Mouse (Mus musculus) erythroblast, adult 5-6 weeks (primary cell): ENCODE measurements around the gene Dlk1. TPM values are rescaled to one million over a fixed set of nuclear protein-coding genes. Genes with fewer than 3 reads are reported as not detected.

Experiments used
- ATAC-seq: replicated peaks from 2 replicates; pipeline ENCODE4 v1.8.0; 2016; ENCODE audit warnings: moderate number of reproducible peaks, mild to moderate bottlenecking, moderate TSS enrichment, inconsistent platforms; ENCODE audit not compliant: poor library complexity, low FRiP score, severe bottlenecking
- total RNA-seq, 2 experiments: library from RNA; stranded (forward) in 1 of 2; stranded (reverse) in 1 of 2; fragments of 150-400 nt in 1 of 2; fragments of 200-764, 138-1000 nt in 1 of 2; gene quantifications; 2 replicates each; pipeline versions ENCODE4 v1.2.3 to v1.2.4; 2015 to 2017; ENCODE audit warnings: low replicate concordance in 2 of 2

Gene Dlk1
- total RNA-seq (2015; ENCODE audit: low replicate concordance) (2.5 TPM in 1 of 2 replicates, not detected in the other), total RNA-seq (2017; ENCODE audit: low replicate concordance) (not detected in 2 replicates)

DNA sequence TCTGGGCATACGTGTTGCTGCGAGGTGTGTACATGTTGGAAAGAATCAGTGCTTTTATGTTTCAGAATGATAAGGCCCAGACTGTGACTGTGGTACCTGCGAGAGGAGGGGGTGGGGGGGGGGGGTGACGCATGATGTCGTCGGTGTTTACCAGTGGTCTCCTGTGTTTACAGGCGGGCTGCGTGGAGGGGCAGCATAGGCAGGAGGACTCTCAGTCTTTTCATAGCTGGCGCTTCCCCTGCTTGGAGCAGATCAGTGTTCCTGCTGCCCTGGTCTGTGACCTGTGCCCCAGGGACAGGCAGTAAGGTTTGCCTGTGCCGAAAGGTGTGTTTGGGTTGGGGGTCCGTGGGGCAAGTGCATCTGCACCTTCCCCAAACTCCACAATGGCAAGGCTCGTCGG is at the start of gene Dlk1:
Gene Dlk1 (plus strand): TSS at position 232 of the 400 bp plus-strand sequence.
- ATAC-seq: no peak

DNA sequence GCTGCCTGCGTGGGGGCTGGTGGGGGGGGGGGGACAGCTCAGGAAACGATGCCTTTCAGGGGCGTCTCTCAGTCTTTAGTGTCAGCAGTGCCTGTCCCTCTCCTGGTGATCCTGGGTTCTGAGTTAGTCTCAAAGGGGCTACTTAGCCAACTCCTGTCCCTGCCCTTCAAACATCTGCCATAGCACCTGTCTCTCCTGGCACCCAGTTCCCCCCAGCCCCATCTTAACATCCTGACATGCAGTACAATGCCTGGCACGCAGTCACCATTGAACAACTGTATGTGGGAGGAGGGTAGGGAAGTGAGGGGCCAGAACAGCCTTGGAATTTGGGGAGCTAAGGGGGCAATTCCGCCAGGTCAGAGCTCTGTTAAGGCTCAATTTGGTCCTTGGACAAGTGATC is 49.7 kb upstream of the Dlk1 start:
- no peak for ATAC-seq

DNA sequence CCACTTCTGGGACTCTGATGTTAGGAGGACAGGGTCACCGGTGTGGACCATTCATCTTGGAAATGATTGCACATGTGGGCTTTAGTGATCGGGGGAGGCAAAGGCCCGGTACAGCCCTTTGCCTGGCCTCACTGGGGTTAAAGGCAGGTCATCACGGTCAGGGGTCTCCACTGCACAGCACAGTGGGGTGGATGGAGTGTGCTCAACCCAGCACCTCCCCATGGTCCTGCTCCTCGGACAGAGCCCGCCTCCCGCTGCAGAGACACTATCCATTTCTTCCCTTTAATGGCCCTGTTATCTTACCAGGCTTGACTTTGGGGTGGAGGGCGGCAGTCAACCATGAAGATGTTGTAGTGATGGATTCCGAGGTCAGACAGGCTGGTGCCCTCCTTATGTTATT is 48.9 kb upstream of the Dlk1 start:
- no peak for ATAC-seq

DNA sequence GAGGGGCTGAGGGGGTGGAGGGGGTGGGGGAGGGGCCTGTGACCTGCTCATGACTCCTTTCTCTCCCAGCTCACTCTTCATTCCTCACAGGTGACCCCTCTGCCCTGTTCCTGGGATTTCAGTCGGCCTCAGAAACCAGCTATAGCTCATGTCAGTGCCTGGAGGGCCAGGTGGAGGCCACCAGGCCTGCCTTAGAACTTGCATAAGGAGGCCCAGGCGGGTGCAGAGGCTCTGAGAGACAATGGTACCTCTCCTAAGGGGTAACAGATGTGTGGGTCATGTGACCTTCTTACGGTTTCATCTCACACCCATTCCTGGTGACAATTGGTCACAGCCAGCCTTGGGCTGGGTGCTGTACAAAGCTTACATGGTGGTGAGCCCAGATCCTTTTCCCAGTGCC is 46.6 kb upstream of the Dlk1 start:
- no peak for ATAC-seq

DNA sequence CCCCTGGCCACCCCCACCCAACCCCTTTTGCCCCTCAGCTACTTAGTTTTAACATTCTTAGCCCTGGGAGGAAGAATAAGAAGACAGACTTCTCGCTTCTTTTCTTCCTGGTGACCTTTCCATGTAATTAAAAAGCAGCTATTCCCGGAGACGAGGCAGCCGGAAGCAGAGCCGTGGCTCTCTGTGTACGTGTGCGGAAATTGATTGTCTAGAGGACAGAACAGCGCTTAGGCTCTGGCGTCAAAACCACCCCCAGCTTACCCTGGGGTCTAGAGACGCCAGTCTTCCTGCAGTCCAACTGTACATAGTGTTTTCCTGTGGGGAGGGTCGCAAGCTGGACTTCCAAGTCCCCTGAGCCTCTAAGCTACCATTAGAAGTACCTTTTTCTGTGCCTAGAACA is 41.9 kb upstream of the Dlk1 start:
- no peak for ATAC-seq

DNA sequence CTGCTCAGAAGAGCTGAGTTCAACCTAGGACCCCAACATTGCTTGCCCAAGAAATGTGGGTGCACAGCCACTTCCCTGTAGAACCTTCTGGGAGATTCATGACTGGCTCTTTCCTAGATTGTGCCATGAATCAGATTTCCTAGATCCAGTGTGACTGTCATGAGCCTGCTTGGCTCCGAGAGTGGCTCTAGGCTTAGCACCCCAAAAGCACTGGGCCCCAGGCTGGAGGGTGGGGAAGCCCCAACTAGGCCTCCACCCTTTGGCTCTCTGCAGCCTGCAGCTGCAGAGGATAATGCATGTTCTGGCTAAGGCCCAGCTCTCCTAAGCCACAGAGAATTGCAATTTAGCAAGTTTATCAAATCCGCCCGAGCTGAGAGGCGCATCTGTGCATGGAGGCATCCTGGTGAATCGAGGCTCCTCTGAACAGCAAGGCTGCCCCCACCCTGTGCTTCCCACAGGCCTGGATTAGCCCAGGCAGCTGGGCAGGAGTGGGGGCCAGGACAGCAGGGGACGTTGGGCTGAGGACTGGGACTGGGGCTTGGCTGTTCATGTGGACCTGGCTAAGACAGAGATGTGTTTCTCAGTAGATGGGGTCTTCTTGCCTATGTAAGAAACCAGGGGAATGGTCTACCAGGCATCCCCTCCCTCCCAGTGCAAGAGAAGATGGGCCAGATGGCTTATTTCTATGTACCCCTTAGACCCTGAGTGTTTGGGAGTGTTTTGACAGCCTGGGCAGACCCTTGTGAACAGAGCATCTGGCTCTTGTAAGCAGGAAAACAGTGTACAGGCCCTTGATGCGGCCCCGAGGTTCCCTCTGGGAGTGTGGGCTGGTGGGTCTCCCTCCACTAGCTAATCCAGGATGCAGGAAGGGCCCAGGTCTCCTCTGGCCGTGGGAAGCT is 41.2 kb upstream of the Dlk1 start:
- ATAC-seq: no peak

DNA sequence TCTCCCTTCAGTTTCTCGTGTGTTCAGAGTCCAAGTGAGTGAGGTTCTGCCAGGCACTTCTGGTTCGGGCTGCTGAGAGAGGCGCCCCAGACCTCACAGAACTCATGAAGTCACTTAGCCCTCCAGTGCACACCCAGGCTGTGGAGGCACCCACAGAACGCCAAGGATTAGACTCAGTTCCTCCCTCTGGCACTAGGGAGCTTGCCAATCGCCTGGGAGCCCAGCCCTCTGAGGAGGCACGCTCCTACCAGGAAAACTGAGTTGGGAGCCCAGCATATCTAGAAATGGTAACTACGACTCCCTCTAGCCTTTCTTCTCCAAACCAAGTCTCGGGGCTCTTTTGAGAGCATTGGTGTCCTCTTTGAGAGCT is 40.6 kb upstream of the Dlk1 start:
- no peak for ATAC-seq

DNA sequence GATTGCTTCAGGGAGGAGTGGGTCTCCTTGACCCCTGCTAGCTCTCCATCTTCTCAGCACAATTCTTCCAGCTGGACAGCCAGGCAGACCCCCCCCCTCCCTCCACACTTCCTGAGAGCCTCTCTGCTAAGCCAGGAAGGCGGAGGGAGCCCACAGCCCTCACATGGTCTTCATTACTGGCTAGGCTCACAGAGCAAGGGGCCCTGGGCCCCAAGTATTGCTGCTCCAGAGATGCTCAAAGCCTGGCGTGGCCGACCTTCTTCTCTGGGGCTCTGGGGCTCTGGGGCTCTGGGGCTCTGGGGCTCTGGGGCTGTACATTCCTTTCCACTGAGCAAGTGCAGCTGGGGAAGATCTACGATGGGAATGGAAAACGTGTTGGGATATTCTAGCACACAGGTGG is 39.9 kb upstream of the Dlk1 start:
- ATAC-seq: no peak

DNA sequence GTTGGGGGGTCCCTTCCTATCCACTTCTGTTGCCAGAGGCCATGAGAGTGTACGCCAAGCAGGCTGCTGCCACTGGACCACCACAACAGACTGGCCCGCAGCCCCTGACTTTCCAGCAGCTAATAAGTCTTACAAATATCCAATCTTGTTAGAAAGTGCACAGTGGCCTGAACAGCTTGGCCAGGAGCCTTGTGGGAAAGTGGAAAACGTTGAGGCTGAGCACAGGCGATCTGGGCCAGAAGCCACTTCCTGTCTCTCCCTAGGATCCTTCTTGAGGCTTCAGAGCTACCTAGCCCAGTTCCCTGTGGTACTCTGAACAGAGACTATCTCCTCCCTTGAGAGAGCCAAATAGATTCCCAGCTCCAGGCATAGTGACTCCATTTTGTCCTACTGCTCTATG is 39.3 kb upstream of the Dlk1 start:
- no peak for ATAC-seq

DNA sequence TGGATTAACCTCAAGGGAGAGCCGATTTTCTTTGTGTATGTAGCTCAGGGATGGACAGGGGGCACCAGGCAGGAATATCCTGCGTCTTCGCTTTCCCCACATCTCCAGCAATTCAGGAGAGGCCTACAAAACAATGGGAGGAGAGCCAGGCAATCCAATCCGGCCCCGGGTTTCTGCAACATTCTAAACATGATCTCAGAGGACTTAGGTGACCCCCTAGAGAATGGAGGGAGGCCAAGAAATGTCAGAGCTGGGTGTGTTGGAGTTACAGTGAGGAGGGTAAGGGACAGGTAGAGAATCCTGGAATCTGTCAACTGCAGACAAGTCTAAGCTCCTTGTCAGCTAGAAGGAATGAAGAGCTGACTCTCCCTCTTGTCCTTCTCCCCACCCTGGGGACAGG is 35.9 kb upstream of the Dlk1 start:
- ATAC-seq: no peak

DNA sequence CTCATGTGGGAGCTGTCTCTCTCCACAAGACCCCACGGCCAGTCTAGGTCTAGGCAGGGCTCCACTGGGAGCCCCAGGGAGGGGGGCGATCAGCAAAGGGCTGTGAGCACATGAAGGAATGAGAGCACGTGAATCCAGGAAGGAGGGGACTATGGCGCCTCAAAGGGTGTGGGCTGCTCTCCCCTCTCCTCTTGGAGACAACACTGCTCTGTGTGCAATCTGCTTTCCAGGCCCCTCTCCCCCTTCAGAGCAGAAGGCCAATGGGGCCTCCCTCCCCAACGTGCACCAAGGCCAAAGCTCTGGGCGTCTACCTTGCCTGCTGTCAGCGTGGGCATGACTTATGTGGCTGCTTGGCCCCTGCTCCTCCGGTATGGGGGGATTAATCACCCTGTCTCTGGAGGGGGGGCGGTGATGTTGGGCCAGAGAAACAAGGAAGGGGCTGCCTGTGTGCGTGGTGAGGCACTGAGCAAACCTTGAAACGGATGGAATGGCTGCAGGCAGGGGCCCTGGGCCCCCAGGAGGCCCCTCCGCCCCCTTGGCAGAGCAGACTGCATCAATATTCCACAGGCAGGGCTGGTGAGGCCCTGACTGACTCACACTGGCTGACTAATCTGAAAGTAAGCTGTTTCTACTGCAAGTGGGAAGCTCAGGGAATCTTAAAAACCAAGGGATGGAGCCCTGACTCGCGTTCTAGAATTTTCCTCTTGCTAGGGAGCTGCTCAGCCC is 35.0 kb upstream of the Dlk1 start:
- ATAC-seq: no peak

DNA sequence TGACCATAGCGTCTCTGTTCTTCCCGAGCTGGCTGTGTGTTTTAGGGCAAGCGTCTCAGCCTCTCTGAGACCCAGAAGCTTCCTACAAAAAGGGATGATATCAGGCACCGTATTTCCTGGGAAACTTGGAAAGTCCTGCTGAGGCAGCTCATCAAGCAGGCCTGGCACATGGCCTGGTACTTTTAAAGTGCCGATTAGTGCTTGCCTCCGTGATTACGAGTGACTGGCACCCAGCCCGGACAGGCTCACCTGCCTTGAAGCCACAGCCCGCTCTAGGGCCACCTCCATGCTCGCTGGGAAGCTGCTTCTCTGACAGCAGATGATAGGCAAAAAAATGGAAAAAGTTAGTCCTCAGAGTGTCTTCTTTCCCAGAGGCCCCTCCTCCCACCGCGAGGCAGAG is 32.6 kb upstream of the Dlk1 start:
- ATAC-seq: no peak

DNA sequence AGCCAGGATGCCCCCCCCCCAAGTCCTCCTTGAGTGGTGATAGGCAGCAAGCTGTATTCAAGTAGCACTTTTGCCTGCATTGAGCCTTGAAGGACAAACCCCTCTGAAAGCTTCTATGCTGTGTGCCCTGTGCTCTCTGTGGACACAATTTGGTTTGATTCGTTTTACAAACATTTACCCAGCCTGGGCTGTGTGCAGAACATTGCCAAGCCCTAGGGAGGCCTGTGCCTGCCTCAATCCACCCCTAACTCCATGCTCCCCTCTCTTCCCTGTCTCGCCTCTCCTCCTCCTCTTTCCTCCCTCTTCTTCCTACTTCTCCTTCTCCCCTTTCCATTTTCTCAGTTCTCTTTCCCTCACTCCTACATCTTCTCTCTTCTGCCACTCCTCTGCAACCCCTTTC is 29.5 kb upstream of the Dlk1 start:
- ATAC-seq: no peak

DNA sequence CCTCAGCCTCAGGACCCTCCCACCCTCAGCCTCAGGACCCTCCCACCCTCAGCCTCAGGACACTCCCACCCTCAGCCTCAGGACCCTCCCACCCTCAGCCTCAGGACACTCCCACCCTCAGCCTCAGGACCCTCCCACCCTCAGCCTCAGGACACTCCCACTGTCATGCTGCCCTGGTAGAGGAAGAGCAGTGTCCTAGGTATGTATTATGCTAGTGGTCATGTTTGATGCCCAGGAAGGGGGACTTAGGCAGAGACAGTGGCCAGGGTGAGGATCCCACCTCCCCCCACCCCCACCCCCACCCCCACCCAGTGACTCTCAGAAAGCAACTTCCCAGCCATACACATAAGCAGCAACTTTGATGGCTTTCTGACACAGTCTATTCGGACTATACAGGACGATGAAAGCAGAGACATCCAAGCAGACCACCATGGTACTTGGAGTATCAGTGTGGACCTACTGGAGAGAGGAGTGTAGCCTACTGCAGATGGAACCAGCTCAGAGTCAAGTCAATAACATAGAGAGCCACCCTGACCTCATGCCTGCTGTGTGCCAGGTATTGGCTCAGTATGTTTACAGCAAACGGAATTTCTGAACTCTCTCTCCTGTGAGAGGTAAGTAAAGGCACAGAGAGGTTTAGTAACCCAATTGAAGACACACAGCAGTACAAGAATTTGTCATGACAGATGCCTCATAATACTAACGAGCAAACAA is 28.8 kb upstream of the Dlk1 start:
- no peak for ATAC-seq

DNA sequence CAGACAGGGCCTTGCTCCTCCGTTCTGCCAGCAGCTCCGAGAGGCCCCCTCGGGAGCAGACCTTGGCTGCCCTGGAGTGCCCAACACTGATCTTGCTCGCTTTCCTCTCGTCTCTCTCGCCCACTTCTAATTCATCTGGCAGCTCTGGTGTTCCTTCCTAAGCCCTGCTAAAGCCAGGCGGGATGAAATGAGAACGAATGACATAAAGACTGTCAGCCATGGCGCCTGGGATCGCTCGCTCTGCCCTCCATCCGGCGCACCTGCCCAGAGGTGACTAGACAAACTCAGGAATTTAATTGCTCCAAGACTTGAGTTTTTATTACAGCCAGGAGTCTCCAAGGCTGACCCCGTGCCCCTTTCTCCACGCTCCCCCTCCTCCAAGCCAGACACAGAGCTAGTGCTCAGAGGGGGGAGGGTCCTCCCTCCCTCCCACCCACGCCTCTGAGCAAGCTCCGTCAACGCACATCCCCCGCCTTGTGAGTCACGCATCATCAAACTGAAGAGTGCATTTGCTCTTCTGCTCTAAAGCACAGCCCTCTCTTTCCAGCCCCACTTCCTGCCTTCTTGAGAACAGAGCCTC is 27.8 kb upstream of the Dlk1 start:
- ATAC-seq: no peak

DNA sequence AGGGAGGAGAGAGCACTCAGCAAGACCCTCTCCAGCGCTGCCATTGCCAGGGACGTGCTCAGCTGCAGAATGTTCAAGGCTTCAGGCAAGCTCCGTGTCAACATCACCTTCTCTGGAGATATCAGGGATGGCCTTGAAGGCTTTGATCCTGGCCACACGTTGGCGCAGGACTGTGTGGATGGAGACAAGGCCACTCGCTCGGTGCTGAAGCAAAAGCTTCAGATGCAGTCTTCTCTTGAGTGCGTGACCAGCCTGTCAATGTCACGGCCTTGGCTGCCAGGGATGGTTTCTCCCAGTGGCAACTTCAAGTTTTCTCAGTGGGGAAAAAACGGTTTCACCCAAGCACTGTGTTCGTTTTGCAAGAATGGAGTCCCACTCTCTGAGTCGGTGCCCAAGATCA is 26.6 kb upstream of the Dlk1 start:
- no peak for ATAC-seq

DNA sequence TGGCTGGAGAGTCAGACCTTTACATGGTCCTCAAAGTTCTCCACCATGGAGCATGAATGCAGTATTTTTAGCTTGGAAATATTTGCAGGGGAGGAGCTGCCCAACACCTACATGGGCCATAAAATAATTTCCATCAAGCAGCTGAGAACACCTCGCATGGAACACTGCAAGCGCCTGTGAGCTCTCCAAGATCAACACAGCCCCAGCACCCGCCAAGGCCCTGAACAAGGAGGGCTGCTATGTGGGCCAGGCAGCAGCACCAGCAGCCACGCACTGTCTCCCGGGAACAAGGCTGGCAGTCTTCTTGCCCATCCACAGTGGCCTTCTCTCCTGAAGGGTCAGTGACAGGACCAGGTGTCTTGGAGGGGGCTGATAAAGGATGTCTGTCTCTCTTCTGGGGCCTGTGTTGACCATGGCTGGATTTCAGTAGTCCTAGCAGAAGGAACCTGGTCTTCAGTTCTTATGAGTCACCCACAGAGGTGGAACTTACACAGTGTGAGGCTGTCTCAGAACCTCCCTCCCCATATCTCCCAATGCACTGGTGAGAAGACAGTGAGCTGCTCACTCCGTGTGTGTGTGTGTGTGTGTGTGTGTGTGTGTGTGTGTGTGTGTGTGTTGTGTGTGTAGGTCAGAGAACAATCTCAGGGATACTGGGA is 20.0 kb upstream of the Dlk1 start:
- ATAC-seq: no peak

DNA sequence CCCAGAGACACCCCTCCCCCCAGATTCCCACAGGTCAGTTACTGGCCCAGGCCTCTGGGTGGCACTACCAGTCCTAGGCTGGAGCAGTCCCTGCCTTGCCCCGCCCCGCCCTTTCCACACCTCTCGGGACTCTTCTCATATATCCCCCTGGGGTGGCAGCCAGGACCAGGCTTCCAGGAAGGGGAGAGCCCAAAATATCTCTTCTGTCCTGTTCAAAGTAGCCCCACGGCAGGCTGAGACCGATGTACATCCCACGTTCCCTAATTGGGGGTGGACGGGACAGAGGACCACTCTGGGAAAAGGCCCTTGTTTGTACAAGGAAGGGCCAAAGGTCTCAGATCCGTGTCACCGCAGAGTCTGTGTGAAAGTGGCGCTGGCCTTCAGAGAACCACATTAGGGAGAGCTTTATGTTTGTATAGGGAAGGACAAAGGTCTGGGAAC is 16.2 kb upstream of the Dlk1 start:
- no peak for ATAC-seq

DNA sequence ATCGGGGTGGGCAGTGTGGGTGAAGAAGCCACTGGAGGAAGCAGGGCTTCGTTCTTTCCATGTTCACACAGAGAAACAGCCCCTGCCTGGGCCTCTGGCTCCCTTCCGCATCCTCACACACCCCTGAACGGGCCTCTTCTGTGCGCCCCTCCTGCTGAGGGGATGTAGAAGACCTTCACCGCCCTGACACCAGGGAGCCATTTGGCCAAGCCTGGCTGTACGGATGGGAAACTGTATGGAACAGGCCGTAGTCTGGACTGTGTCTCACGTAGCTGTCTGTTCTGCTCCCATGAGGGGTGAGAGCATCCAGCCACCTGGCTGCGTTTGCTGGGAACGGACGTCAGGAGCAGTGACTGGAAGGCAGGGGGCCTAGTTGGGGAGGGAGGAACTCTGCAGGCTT is 15.8 kb upstream of the Dlk1 start:
- no peak for ATAC-seq
